Comparison of ENCODE assay signal across 8 mouse cellular contexts in genomic region chr13:44730146-44730864, GRCm38 (mm10). TPM values are rescaled to one million over a fixed set of nuclear protein-coding genes. Genes with fewer than 3 reads are reported as not detected.
DNase-seq lines count a peak whose midpoint lies in the region; ATAC-seq and TF ChIP-seq lines count a peak whose summit lies in the region.

No protein-coding gene starts in this region.

- peak; percentile 98 for DNase-seq in c-Kit-positive CD71-positive TER-119-positive erythroid progenitor cells, embryonic 14.5 days (ENCODE audit: low spot score)
- DNase-seq in heart, postnatal 0 days (ENCODE audit: low spot score) = peak; percentile 99
- peak; percentile 100 for DNase-seq in kidney, postnatal 4 days

- H3K36me3 ChIP-seq in E14TG2a.4 (ENCODE audit: insufficient read depth, low read length) = peaks cover 23% of the 10 kb centered on the region
- no peaks in the 10 kb centered on the region for H3K36me3 ChIP-seq in forebrain, embryonic 12.5 days (replicated peaks)
- no peaks in the 10 kb centered on the region for H3K36me3 ChIP-seq in heart, postnatal 0 days (replicated peaks; ENCODE audit: control insufficient read depth, insufficient read depth, low read length)
- no peaks in the 10 kb centered on the region for H3K36me3 ChIP-seq in liver, embryonic 16.5 days (ENCODE audit: control insufficient read depth, insufficient read depth)
- H3K36me3 ChIP-seq in neural tube, embryonic 13.5 days = no peaks in the 10 kb centered on the region
- H3K36me3 ChIP-seq in testis, adult 2 months (ENCODE audit: control insufficient read depth, insufficient read depth, low read length) = no peaks in the 10 kb centered on the region

- H3K27me3 ChIP-seq in E14TG2a.4 (ENCODE audit: insufficient read depth, low read length) = no peaks in the 10 kb centered on the region
- H3K27me3 ChIP-seq in forebrain, embryonic 12.5 days = no peaks in the 10 kb centered on the region
- H3K27me3 ChIP-seq in heart, postnatal 0 days (ENCODE audit: control insufficient read depth, insufficient read depth, low read length) = no peaks in the 10 kb centered on the region
- H3K27me3 ChIP-seq in liver, embryonic 16.5 days (ENCODE audit: control insufficient read depth, insufficient read depth, low read depth, low read length) = no peaks in the 10 kb centered on the region
- no peaks in the 10 kb centered on the region for H3K27me3 ChIP-seq in neural tube, embryonic 13.5 days
- H3K27me3 ChIP-seq in testis, adult 2 months (ENCODE audit: control insufficient read depth, insufficient read depth, low read length) = no peaks in the 10 kb centered on the region

- TF ChIP-seq CTCF in E14TG2a.4 (conservative IDR thresholded peaks at IDR 0.05; ENCODE audit: low read length) = no peak
- TF ChIP-seq CTCF in heart, postnatal 0 days (IDR thresholded peaks at IDR 0.05; ENCODE audit: low read depth) = no peak
- TF ChIP-seq CTCF in testis, adult 2 months (IDR thresholded peaks at IDR 0.05; ENCODE audit: control insufficient read depth, insufficient read depth, insufficient replicate concordance, low read depth, low read length) = no peak

- WGBS in forebrain, embryonic 12.5 days = under 1% methylated on average over 68 of the region's 87 CpGs
- under 1% methylated on average over 45 of the region's 87 CpGs for WGBS in heart, postnatal 0 days
- WGBS in liver, embryonic 16.5 days (ENCODE audit: insufficient replicate concordance) = under 1% methylated on average over 58 of the region's 87 CpGs
- WGBS in neural tube, embryonic 13.5 days = under 1% methylated on average over 48 of the region's 87 CpGs

- peak overlapping the region; percentile 89 for H3K9ac ChIP-seq in forebrain, embryonic 12.5 days
- peak overlapping the region; percentile 90 for H3K9ac ChIP-seq in heart, postnatal 0 days (replicated peaks; ENCODE audit: low read depth, low read length)
- H3K9ac ChIP-seq in liver, embryonic 16.5 days (ENCODE audit: low read depth, low read length) = peak overlapping the region; percentile 95
- peak overlapping the region; percentile 87 for H3K9ac ChIP-seq in neural tube, embryonic 13.5 days

- H3K4me3 ChIP-seq in E14TG2a.4 (replicated peaks; ENCODE audit: low read length) = peak overlapping the region; percentile 95
- peak overlapping the region; percentile 77 for H3K4me3 ChIP-seq in forebrain, embryonic 12.5 days (replicated peaks)
- H3K4me3 ChIP-seq in heart, postnatal 0 days (ENCODE audit: low read depth, low read length) = peak overlapping the region; percentile 70
- peak overlapping the region; percentile 85 for H3K4me3 ChIP-seq in liver, embryonic 16.5 days (ENCODE audit: low read depth, low read length)
- peak overlapping the region; percentile 78 for H3K4me3 ChIP-seq in neural tube, embryonic 13.5 days
- peak overlapping the region; percentile 95 for H3K4me3 ChIP-seq in testis, adult 2 months (ENCODE audit: control insufficient read depth, low read depth, low read length)

- H3K27ac ChIP-seq in forebrain, embryonic 12.5 days = peak overlapping the region; percentile 96
- peak overlapping the region; percentile 93 for H3K27ac ChIP-seq in heart, postnatal 0 days (ENCODE audit: low read depth)
- peak overlapping the region; percentile 96 for H3K27ac ChIP-seq in liver, embryonic 16.5 days (ENCODE audit: low read length)
- H3K27ac ChIP-seq in neural tube, embryonic 13.5 days (replicated peaks) = peak overlapping the region; percentile 99
- peak overlapping the region; percentile 99 for H3K27ac ChIP-seq in testis, adult 2 months (ENCODE audit: control insufficient read depth, insufficient read depth, low read depth, low read length)

- peaks cover 52% of the 10 kb centered on the region for H3K4me1 ChIP-seq in E14TG2a.4 (replicated peaks; ENCODE audit: low read depth, low read length)
- H3K4me1 ChIP-seq in forebrain, embryonic 12.5 days = peaks cover 27% of the 10 kb centered on the region
- peaks cover 21% of the 10 kb centered on the region for H3K4me1 ChIP-seq in heart, postnatal 0 days (ENCODE audit: control insufficient read depth, insufficient read depth)
- H3K4me1 ChIP-seq in liver, embryonic 16.5 days (ENCODE audit: control insufficient read depth, low read depth, low read length) = peaks cover 21% of the 10 kb centered on the region
- H3K4me1 ChIP-seq in neural tube, embryonic 13.5 days (replicated peaks) = peaks cover 33% of the 10 kb centered on the region
- peaks cover 10% of the 10 kb centered on the region for H3K4me1 ChIP-seq in testis, adult 2 months (ENCODE audit: control insufficient read depth, insufficient read depth, low read length)

- TF ChIP-seq EP300 in heart, postnatal 0 days (IDR thresholded peaks at IDR 0.05; ENCODE audit: low read depth) = 0 out of 2 replicates have a peak, but pooled peaks have one; percentile 39

- 0 out of 2 replicates have a peak, but pooled peaks have one; percentile 5 for TF ChIP-seq POLR2A in testis, adult 2 months (IDR thresholded peaks at IDR 0.05; ENCODE audit: control insufficient read depth, low read depth, low read length)

- no peaks in the 10 kb centered on the region for H3K9me3 ChIP-seq in E14TG2a.4 (ENCODE audit: low read length)
- no peaks in the 10 kb centered on the region for H3K9me3 ChIP-seq in forebrain, embryonic 12.5 days
- H3K9me3 ChIP-seq in heart, postnatal 0 days (replicated peaks; ENCODE audit: control insufficient read depth, low read length) = no peaks in the 10 kb centered on the region
- no peaks in the 10 kb centered on the region for H3K9me3 ChIP-seq in liver, embryonic 16.5 days (replicated peaks; ENCODE audit: control insufficient read depth, low read length)
- H3K9me3 ChIP-seq in neural tube, embryonic 13.5 days = no peaks in the 10 kb centered on the region

- peak; percentile 96 for ATAC-seq in forebrain, embryonic 12.5 days (ENCODE audit: low FRiP score)
- ATAC-seq in heart, postnatal 0 days (ENCODE audit: insufficient read depth, low read depth) = peak; percentile 93
- ATAC-seq in liver, embryonic 16.5 days (ENCODE audit: low read depth) = peak; percentile 89
- ATAC-seq in neural tube, embryonic 13.5 days (ENCODE audit: low read depth) = peak; percentile 97

- peak overlapping the region; percentile 97 for H3K4me2 ChIP-seq in forebrain, embryonic 12.5 days
- peak overlapping the region; percentile 94 for H3K4me2 ChIP-seq in heart, postnatal 0 days (ENCODE audit: low read depth, low read length)
- H3K4me2 ChIP-seq in liver, embryonic 16.5 days (ENCODE audit: low read depth, low read length) = peak overlapping the region; percentile 97
- peak overlapping the region; percentile 85 for H3K4me2 ChIP-seq in neural tube, embryonic 13.5 days

RNA-seq across cellular contexts. Expression of gene Jarid2, which starts 1.0 kb away (rescaled TPM):
- polyA plus RNA-seq in forebrain, embryonic 12.5 days (2016; fragmentation: Nextera tagmentation; extraction: Ambion mirVana) = 67.3 and 70.4 TPM in 2 replicates
- 10.2 and 20.1 TPM in 2 replicates for total RNA-seq in heart, postnatal 0 days (2014; rRNA removed; ENCODE audit: low replicate concordance)
- 15.9 and 17.7 TPM in 2 replicates for polyA plus RNA-seq in heart, postnatal 0 days (2015; fragmentation: Nextera tagmentation; extraction: Ambion mirVana)
- 10.8 and 12.2 TPM in 2 replicates for polyA plus RNA-seq in liver, embryonic 16.5 days (2015; fragmentation: Nextera tagmentation; extraction: Ambion mirVana)
- 57.9 and 60.9 TPM in 2 replicates for polyA plus RNA-seq in neural tube, embryonic 13.5 days (2015; fragmentation: Nextera tagmentation; extraction: Ambion mirVana)
- polyA plus RNA-seq in testis, adult 2 months (2012; rRNA removed) = 19.5 and 21.0 TPM in 2 replicates

Comparison
In these comparisons a context has a peak if more than half of its experiments do, and no peak if none do; other contexts are left out.
1. Peak in every context shown above with its lines: DNase-seq, ATAC-seq, H3K4me3 ChIP-seq and H3K27ac ChIP-seq.